Mouse (Mus musculus) urinary bladder, adult 2 months (tissue): ENCODE measurements around the gene Enpp4. TPM values are rescaled to one million over a fixed set of nuclear protein-coding genes. Genes with fewer than 3 reads are reported as not detected.

Source experiments
- DNase-seq: peaks from one replicate; pipeline ENCODE4 v3.0.0; 2022; ENCODE audit warnings: low spot score
- polyA plus RNA-seq: library from polyadenylated mRNA; depleted of rRNA; stranded (reverse); fragments of >200 nt; gene quantifications from 2 replicates; pipeline ENCODE4 v1.2.3, GENCODE M21; 2012; rRNA removed

Enpp4 gene
- polyA plus RNA-seq = 20.3 and 20.6 TPM in 2 replicates

- peak; percentile 81 for DNase-seq
Observed at GRCm38 (mm10) chr17:44105287-44106138, at the start of gene Enpp4. Gene Enpp4, minus strand, starts transcription at chr17:44105809.

- no peak for DNase-seq
Observed at GRCm38 (mm10) chr17:44155204-44155603, 49.6 kb upstream of the Enpp4 start.

- DNase-seq = no peak
Observed at GRCm38 (mm10) chr17:44153871-44154270, 48.3 kb upstream of the Enpp4 start.

GRCm38 (mm10) chr17:44151889-44152288 lies 46.3 kb upstream of the Enpp4 start:
- no peak for DNase-seq

GRCm38 (mm10) chr17:44151130-44151529 lies 45.5 kb upstream of the Enpp4 start:
- DNase-seq = no peak

- DNase-seq = no peak
Observed at GRCm38 (mm10) chr17:44148109-44148846, 42.7 kb upstream of the Enpp4 start.

GRCm38 (mm10) chr17:44145806-44146205 lies 40.2 kb upstream of the Enpp4 start:
- DNase-seq = no peak

- no peak for DNase-seq
Observed at GRCm38 (mm10) chr17:44136863-44137640, 31.4 kb upstream of the Enpp4 start.

- DNase-seq = no peak
Observed at GRCm38 (mm10) chr17:44136018-44136417, 30.4 kb upstream of the Enpp4 start.

- DNase-seq = no peak
Observed at GRCm38 (mm10) chr17:44134545-44134944, 28.9 kb upstream of the Enpp4 start.

GRCm38 (mm10) chr17:44134106-44134505 lies 28.5 kb upstream of the Enpp4 start:
- no peak for DNase-seq

GRCm38 (mm10) chr17:44130429-44130828 lies 24.8 kb upstream of the Enpp4 start:
- DNase-seq = peak; percentile 55

- DNase-seq = no peak
Observed at GRCm38 (mm10) chr17:44129092-44129750, 23.6 kb upstream of the Enpp4 start.

GRCm38 (mm10) chr17:44121366-44122100 lies 15.9 kb upstream of the Enpp4 start:
- DNase-seq = no peak

- DNase-seq = no peak
Observed at GRCm38 (mm10) chr17:44118231-44118630, 12.6 kb upstream of the Enpp4 start.

GRCm38 (mm10) chr17:44117721-44118120 lies 12.1 kb upstream of the Enpp4 start:
- no peak for DNase-seq

- no peak for DNase-seq
Observed at GRCm38 (mm10) chr17:44116584-44116983, 11.0 kb upstream of the Enpp4 start.

- no peak for DNase-seq
Observed at GRCm38 (mm10) chr17:44108331-44108730, 2.7 kb upstream of the Enpp4 start.

GRCm38 (mm10) chr17:44101961-44102360 lies 3.6 kb downstream of the Enpp4 start:
- no peak for DNase-seq

- DNase-seq = no peak
Observed at GRCm38 (mm10) chr17:44100906-44101305, 4.7 kb downstream of the Enpp4 start.

GRCm38 (mm10) chr17:44100486-44100885 lies 5.1 kb downstream of the Enpp4 start:
- DNase-seq = no peak
